ENCODE assay signal across 7 mouse cellular contexts in the genomic region with DNA sequence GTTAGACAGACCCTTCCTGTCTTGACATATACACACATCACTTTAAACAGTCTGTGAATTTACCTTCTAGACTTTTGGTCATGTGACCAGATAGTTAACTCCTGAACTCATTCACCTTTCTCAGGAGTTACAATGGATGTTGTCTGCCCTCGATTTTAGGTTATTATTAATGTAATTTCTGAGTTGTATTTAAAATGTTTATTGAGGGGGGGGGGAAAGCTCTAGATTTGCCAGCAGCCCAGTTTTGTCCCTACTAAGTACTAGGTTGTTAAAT. TPM values are rescaled to one million over a fixed set of nuclear protein-coding genes. Genes with fewer than 3 reads are reported as not detected.
DNase-seq lines count a peak whose midpoint lies in the region; ATAC-seq and TF ChIP-seq lines count a peak whose summit lies in the region.

No protein-coding gene starts in this region.

- peaks cover 31% of the 10 kb centered on the region for H3K27me3 ChIP-seq in lung, postnatal 0 days (replicated peaks; ENCODE audit: insufficient read depth, low read length)
- H3K27me3 ChIP-seq in forebrain, embryonic 12.5 days: peaks cover 18% of the 10 kb centered on the region
- peaks cover 16% of the 10 kb centered on the region for H3K27me3 ChIP-seq in limb, embryonic 14.5 days (ENCODE audit: control insufficient read depth, insufficient read depth, low read length)
- H3K27me3 ChIP-seq in stomach, embryonic 14.5 days (ENCODE audit: control insufficient read depth, insufficient read depth, low read length): peaks cover 13% of the 10 kb centered on the region

- H3K4me2 ChIP-seq in lung, postnatal 0 days (replicated peaks; ENCODE audit: low read depth, low read length): peak overlapping the region; percentile 87
- H3K4me2 ChIP-seq in forebrain, embryonic 12.5 days: peak overlapping the region; percentile 76
- peak overlapping the region; percentile 71 for H3K4me2 ChIP-seq in limb, embryonic 14.5 days (replicated peaks; ENCODE audit: low read depth, low read length, severe bottlenecking)
- peak overlapping the region; percentile 53 for H3K4me2 ChIP-seq in stomach, embryonic 14.5 days (replicated peaks; ENCODE audit: low read depth, low read length)

- ATAC-seq in lung, postnatal 0 days: no peak
- no peak for ATAC-seq in forebrain, embryonic 12.5 days (ENCODE audit: low FRiP score)
- no peak for ATAC-seq in limb, embryonic 14.5 days (ENCODE audit: low FRiP score, low read depth)
- no peak; the same call in 1 of the 2 replicates for ATAC-seq in stomach, embryonic 14.5 days (ENCODE audit: insufficient number of reproducible peaks, insufficient read depth, low FRiP score, low read depth)

- H3K4me3 ChIP-seq in lung, postnatal 0 days (ENCODE audit: low read depth, low read length): peak overlapping the region; percentile 91
- peak overlapping the region; percentile 81 for H3K4me3 ChIP-seq in forebrain, embryonic 12.5 days (replicated peaks)
- peak overlapping the region; percentile 75 for H3K4me3 ChIP-seq in limb, embryonic 14.5 days (replicated peaks; ENCODE audit: low read length)
- H3K4me3 ChIP-seq in stomach, embryonic 14.5 days (ENCODE audit: low read depth, low read length): peak overlapping the region; percentile 90

- H3K27ac ChIP-seq in lung, postnatal 0 days (ENCODE audit: low read length): no peak overlapping the region
- no peak overlapping the region for H3K27ac ChIP-seq in forebrain, embryonic 12.5 days
- peak overlapping the region; percentile 74; the same call in 1 of the 2 replicates for H3K27ac ChIP-seq in limb, embryonic 14.5 days (replicated peaks; ENCODE audit: low read depth, low read length)
- H3K27ac ChIP-seq in stomach, embryonic 14.5 days (ENCODE audit: low read length): no peak overlapping the region

- WGBS in lung, postnatal 0 days: 10% methylated on average over 1 of the region's 1 CpGs
- 6% methylated on average over 1 of the region's 1 CpGs for WGBS in forebrain, embryonic 12.5 days
- WGBS in limb, embryonic 14.5 days: 11% methylated on average over 1 of the region's 1 CpGs
- 5% methylated on average over 1 of the region's 1 CpGs for WGBS in stomach, embryonic 14.5 days

- TF ChIP-seq EP300 in lung, postnatal 0 days (IDR thresholded peaks at IDR 0.05): no peak

- no peaks in the 10 kb centered on the region for H3K9me3 ChIP-seq in lung, postnatal 0 days (ENCODE audit: low read length)
- H3K9me3 ChIP-seq in forebrain, embryonic 12.5 days: no peaks in the 10 kb centered on the region
- H3K9me3 ChIP-seq in limb, embryonic 14.5 days (ENCODE audit: control insufficient read depth, low read length): no peaks in the 10 kb centered on the region
- H3K9me3 ChIP-seq in stomach, embryonic 14.5 days (ENCODE audit: control insufficient read depth, low read depth, low read length): no peaks in the 10 kb centered on the region

- H3K9ac ChIP-seq in lung, postnatal 0 days (replicated peaks; ENCODE audit: low read depth): peak overlapping the region; percentile 86
- H3K9ac ChIP-seq in forebrain, embryonic 12.5 days: peak overlapping the region; percentile 80
- H3K9ac ChIP-seq in limb, embryonic 14.5 days (ENCODE audit: low read depth, low read length, severe bottlenecking): peak overlapping the region; percentile 83
- H3K9ac ChIP-seq in stomach, embryonic 14.5 days (replicated peaks; ENCODE audit: low read depth, low read length): peak overlapping the region; percentile 71

- no peak for TF ChIP-seq CTCF in lung, postnatal 0 days (IDR thresholded peaks at IDR 0.05)

- H3K36me3 ChIP-seq in lung, postnatal 0 days (ENCODE audit: insufficient read depth, low read length): no peaks in the 10 kb centered on the region
- H3K36me3 ChIP-seq in forebrain, embryonic 12.5 days (replicated peaks): no peaks in the 10 kb centered on the region
- no peaks in the 10 kb centered on the region for H3K36me3 ChIP-seq in limb, embryonic 14.5 days (ENCODE audit: control insufficient read depth, insufficient read depth, low read length)
- H3K36me3 ChIP-seq in stomach, embryonic 14.5 days (ENCODE audit: control insufficient read depth, insufficient read depth, low read length): no peaks in the 10 kb centered on the region

- no peak for DNase-seq in lung, postnatal 0 days (ENCODE audit: low spot score)
- no peak for DNase-seq in lung, postnatal 4 days
- no peak for DNase-seq in limb, embryonic 14.5 days (ENCODE audit: low spot score)
- no peak for DNase-seq in layer of hippocampus, adult 18-20 months (ENCODE audit: low spot score in 2 of 2)
- DNase-seq in right cerebral cortex, adult 2 months (ENCODE audit: low spot score in 2 of 2): no peak

- no peak for TF ChIP-seq POLR2A in limb, embryonic 14.5 days (IDR thresholded peaks at IDR 0.05; ENCODE audit: borderline replicate concordance, extremely low read depth, insufficient read depth, insufficient read length)

- peaks cover 3% of the 10 kb centered on the region; the same call in 1 of the 2 replicates for H3K4me1 ChIP-seq in lung, postnatal 0 days (ENCODE audit: insufficient read depth, low read depth, low read length)
- peaks cover 21% of the 10 kb centered on the region for H3K4me1 ChIP-seq in forebrain, embryonic 12.5 days
- H3K4me1 ChIP-seq in limb, embryonic 14.5 days (ENCODE audit: control insufficient read depth, insufficient read depth, low read length): peaks cover 7% of the 10 kb centered on the region; the same call in 1 of the 2 replicates
- H3K4me1 ChIP-seq in stomach, embryonic 14.5 days (ENCODE audit: control insufficient read depth, insufficient read depth, low read length): peaks cover 6% of the 10 kb centered on the region; the same call in 1 of the 2 replicates

RNA-seq across cellular contexts. Expression of gene Shox2, which starts 4.7 kb away (rescaled TPM):
- polyA plus RNA-seq in lung, postnatal 0 days (2015; fragmentation: Nextera tagmentation; extraction: Ambion mirVana): 0.87 and 1.4 TPM in 2 replicates
- 16.8 and 22.1 TPM in 2 replicates for polyA plus RNA-seq in forebrain, embryonic 12.5 days (2016; fragmentation: Nextera tagmentation; extraction: Ambion mirVana)
- polyA plus RNA-seq in limb, embryonic 14.5 days (2012; rRNA removed): 58.8 and 83.5 TPM in 2 replicates
- polyA plus RNA-seq in limb, embryonic 14.5 days (2014; fragmentation: Nextera tagmentation; extraction: Ambion mirVana): 36.5 and 41.5 TPM in 2 replicates
- polyA plus RNA-seq in stomach, embryonic 14.5 days (2014; fragmentation: Nextera tagmentation; extraction: Ambion mirVana): not detected in 2 replicates
- under 1 TPM; 0.20 to 0.94 TPM for total RNA-seq in layer of hippocampus, adult 18-20 months (2021)

RNA-seq across cellular contexts. Expression of gene Rsrc1, which starts 5.0 kb away (rescaled TPM):
- polyA plus RNA-seq in lung, postnatal 0 days (2015; fragmentation: Nextera tagmentation; extraction: Ambion mirVana): 15.7 and 18.9 TPM in 2 replicates
- 40.3 and 44.5 TPM in 2 replicates for polyA plus RNA-seq in forebrain, embryonic 12.5 days (2016; fragmentation: Nextera tagmentation; extraction: Ambion mirVana)
- 17.1 and 22.9 TPM in 2 replicates for polyA plus RNA-seq in limb, embryonic 14.5 days (2012; rRNA removed)
- 41.8 and 41.9 TPM in 2 replicates for polyA plus RNA-seq in limb, embryonic 14.5 days (2014; fragmentation: Nextera tagmentation; extraction: Ambion mirVana)
- 37.0 and 39.8 TPM in 2 replicates for polyA plus RNA-seq in stomach, embryonic 14.5 days (2014; fragmentation: Nextera tagmentation; extraction: Ambion mirVana)
- total RNA-seq in layer of hippocampus, adult 18-20 months (2021): 10 to 100 TPM; 40.7 to 42.0 TPM
